8 mouse cellular contexts compared by ENCODE assay signal in the genomic region with DNA sequence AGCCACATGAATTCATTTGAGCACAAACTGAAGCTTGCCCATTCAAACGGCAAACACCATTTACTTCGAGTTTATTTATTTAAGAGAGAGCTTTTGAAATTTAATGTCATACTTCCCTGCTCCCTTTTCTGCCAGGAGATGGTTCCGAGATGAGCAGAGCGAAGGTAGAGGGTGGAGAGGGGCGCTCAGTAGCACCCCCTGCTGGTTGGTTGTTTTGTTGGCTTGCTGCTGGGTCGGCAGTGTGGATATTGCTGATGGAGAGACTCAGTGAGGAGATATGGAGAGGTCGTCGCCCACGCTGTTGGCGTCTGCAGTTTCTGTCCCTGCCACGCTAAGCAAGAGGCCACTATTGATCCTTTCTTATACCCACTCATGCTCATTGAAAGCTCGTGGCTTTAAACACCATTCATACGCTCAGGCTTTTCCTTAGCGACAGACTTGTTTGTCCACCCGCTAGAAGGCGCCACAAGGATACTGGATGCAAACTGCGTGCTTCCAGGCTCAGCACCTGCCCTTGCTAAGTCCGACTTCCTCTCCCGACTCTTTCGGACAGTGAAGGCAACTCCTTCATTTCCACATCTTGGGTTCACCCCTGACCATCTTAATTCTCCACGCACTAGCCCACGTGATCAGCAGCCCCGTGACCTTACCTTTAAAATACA.
DNase-seq lines count a peak whose midpoint lies in the region; ATAC-seq and TF ChIP-seq lines count a peak whose summit lies in the region.

No protein-coding gene starts in this region.

- no peak overlapping the region for H3K27ac ChIP-seq in heart, embryonic 14.5 days (replicated peaks in 1 of 2; ENCODE audit: control insufficient read depth in 1 of 2, insufficient read depth in 1 of 2, low read depth in 2 of 2, low read length in 2 of 2)
- no peak overlapping the region for H3K27ac ChIP-seq in liver, embryonic 13.5 days
- no peak overlapping the region for H3K27ac ChIP-seq in stomach, embryonic 14.5 days (ENCODE audit: low read length)

- peak; percentile 93 for TF ChIP-seq CTCF in brain, embryonic 14.5 days (IDR thresholded peaks at IDR 0.05; ENCODE audit: borderline replicate concordance, extremely low read depth, insufficient read depth, insufficient read length)

- WGBS in heart, embryonic 14.5 days = 8% methylated on average over 23 of the region's 23 CpGs
- WGBS in liver, embryonic 13.5 days (ENCODE audit: insufficient replicate concordance) = 7% methylated on average over 23 of the region's 23 CpGs
- WGBS in stomach, embryonic 14.5 days = 6% methylated on average over 23 of the region's 23 CpGs

- H3K9ac ChIP-seq in heart, embryonic 14.5 days (ENCODE audit: low read length) = no peak overlapping the region
- peak overlapping the region; percentile 12; the same call in 1 of the 2 replicates for H3K9ac ChIP-seq in liver, embryonic 13.5 days
- H3K9ac ChIP-seq in stomach, embryonic 14.5 days (replicated peaks; ENCODE audit: low read depth, low read length) = no peak overlapping the region

- ATAC-seq in CD4-positive, CD25-positive, alpha-beta regulatory T cell, adult 4 months = peak; percentile 71
- ATAC-seq in erythroid progenitor cell, adult 5-6 weeks (replicated peaks; ENCODE audit: low FRiP score, poor library complexity, severe bottlenecking) = peak; percentile 71
- no peak for ATAC-seq in heart, embryonic 14.5 days (ENCODE audit: insufficient number of reproducible peaks, insufficient read depth, low FRiP score, low read depth)
- ATAC-seq in liver, embryonic 13.5 days (ENCODE audit: low read depth) = peak; percentile 79
- no peak for ATAC-seq in stomach, embryonic 14.5 days (ENCODE audit: insufficient number of reproducible peaks, insufficient read depth, low FRiP score, low read depth)

- H3K4me1 ChIP-seq in heart, embryonic 14.5 days (ENCODE audit: control insufficient read depth in 2 of 2, insufficient read depth in 2 of 2, low read length in 2 of 2) = peaks cover 4 to 5% of the 10 kb centered on the region in 2 experiments; a peak in 3 of 4 replicates
- H3K4me1 ChIP-seq in liver, embryonic 13.5 days (replicated peaks) = peaks cover 19% of the 10 kb centered on the region
- H3K4me1 ChIP-seq in stomach, embryonic 14.5 days (ENCODE audit: control insufficient read depth, insufficient read depth, low read length) = 0 out of 2 replicates have a peak, but pooled peaks cover 5% of the 10 kb centered on the region

- no peaks in the 10 kb centered on the region for H3K9me3 ChIP-seq in heart, embryonic 14.5 days (ENCODE audit: control insufficient read depth, low read length)
- H3K9me3 ChIP-seq in liver, embryonic 13.5 days (replicated peaks) = no peaks in the 10 kb centered on the region
- H3K9me3 ChIP-seq in stomach, embryonic 14.5 days (ENCODE audit: control insufficient read depth, low read depth, low read length) = no peaks in the 10 kb centered on the region

- peak overlapping the region; percentile 28 to 31 for H3K4me3 ChIP-seq in heart, embryonic 14.5 days (ENCODE audit: control insufficient read depth in 1 of 2, insufficient read depth in 1 of 2, low read depth in 1 of 2, low read length in 2 of 2)
- peak overlapping the region; percentile 38 for H3K4me3 ChIP-seq in liver, embryonic 13.5 days (replicated peaks)
- peak overlapping the region; percentile 11; the same call in 1 of the 2 replicates for H3K4me3 ChIP-seq in stomach, embryonic 14.5 days (ENCODE audit: low read depth, low read length)

- H3K27me3 ChIP-seq in heart, embryonic 14.5 days (ENCODE audit: control insufficient read depth, insufficient read depth, low read length) = peaks cover 10% of the 10 kb centered on the region; the same call in 1 of the 2 replicates
- H3K27me3 ChIP-seq in liver, embryonic 13.5 days = peaks cover 20% of the 10 kb centered on the region
- peaks cover 8% of the 10 kb centered on the region for H3K27me3 ChIP-seq in stomach, embryonic 14.5 days (ENCODE audit: control insufficient read depth, insufficient read depth, low read length)

- no peaks in the 10 kb centered on the region for H3K36me3 ChIP-seq in heart, embryonic 14.5 days (ENCODE audit: control insufficient read depth, insufficient read depth, low read length)
- H3K36me3 ChIP-seq in liver, embryonic 13.5 days = no peaks in the 10 kb centered on the region
- no peaks in the 10 kb centered on the region for H3K36me3 ChIP-seq in stomach, embryonic 14.5 days (ENCODE audit: control insufficient read depth, insufficient read depth, low read length)

- DNase-seq in brain, embryonic 14.5 days (ENCODE audit: low read depth) = peak; percentile 83
- peak; percentile 77 for DNase-seq in kidney, postnatal 14 days
- peak; percentile 68 for DNase-seq in liver, embryonic 13.5 days
- peak; percentile 80 for DNase-seq in neural tube, embryonic 10.5 days (ENCODE audit: extremely low spot score, low spot score)

- peak overlapping the region; percentile 70 for H3K4me2 ChIP-seq in heart, embryonic 14.5 days (ENCODE audit: low read length)
- peak overlapping the region; percentile 61 for H3K4me2 ChIP-seq in liver, embryonic 13.5 days
- H3K4me2 ChIP-seq in stomach, embryonic 14.5 days (replicated peaks; ENCODE audit: low read depth, low read length) = peak overlapping the region; percentile 38

- TF ChIP-seq POLR2A in brain, embryonic 14.5 days (IDR thresholded peaks at IDR 0.05; ENCODE audit: borderline replicate concordance, extremely low read depth, insufficient read depth, insufficient read length, poor library complexity, severe bottlenecking) = no peak

Comparison
In these comparisons a context has a peak if more than half of its experiments do, and no peak if none do; other contexts are left out.
1. ATAC-seq: peak in CD4-positive, CD25-positive, alpha-beta regulatory T cell, adult 4 months (single experiment), erythroid progenitor cell, adult 5-6 weeks (single experiment) and liver, embryonic 13.5 days (single experiment); none in heart, embryonic 14.5 days (single experiment) and stomach, embryonic 14.5 days (single experiment).
2. Peak in every context shown above with its lines, with median percentiles within 50 percentile points of each other: DNase-seq, H3K4me2 ChIP-seq and H3K4me3 ChIP-seq.